Mouse (Mus musculus): ENCODE measurements around the gene Ctcfl.

DNA sequence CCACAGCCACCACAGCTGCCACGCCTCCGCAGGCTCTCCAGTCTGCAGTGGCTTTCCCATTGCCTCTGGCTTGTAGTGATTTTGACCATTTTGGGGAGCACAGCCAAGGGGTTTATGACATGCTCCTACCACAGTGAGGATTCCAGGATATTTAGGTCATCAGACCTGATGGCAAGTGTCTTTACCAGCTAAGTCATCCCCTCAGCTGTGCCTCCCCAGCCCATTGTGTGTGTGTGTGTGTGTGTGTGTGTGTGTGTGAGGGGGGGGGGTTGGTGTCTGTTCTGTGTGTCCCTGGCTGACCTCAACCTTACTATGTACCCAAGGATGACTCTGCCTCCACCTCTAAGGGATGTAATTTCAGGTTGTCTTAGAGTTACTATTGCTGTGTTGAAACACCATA is 54.5 kb downstream of the Ctcfl start:
- TF ChIP-seq CTCF (IDR thresholded peaks at IDR 0.05; ENCODE audit: low read depth) (no peak), EP300 (IDR thresholded peaks at IDR 0.05; ENCODE audit: low read depth) (no peak)
